Mouse (Mus musculus) thymus, adult 2 months (tissue): Measurements from ENCODE around the gene E330017A01Rik.

Experiments
- CTCF ChIP-seq: fragments of 200-500 bp; IDR thresholded peaks from 2 replicates; pipeline ENCODE4 v1.5.1; 2012; ENCODE audit warnings: mild to moderate bottlenecking, control low read depth, low read length, moderate library complexity, borderline replicate concordance; ENCODE audit not compliant: control insufficient read depth, poor library complexity, insufficient read depth; ENCODE audit errors: extremely low read depth
- POLR2A ChIP-seq: fragments of 200-500 bp; IDR thresholded peaks from 2 replicates; pipeline ENCODE4 v1.6.1; 2012; ENCODE audit warnings: mild to moderate bottlenecking, low read length, control low read depth, moderate library complexity; ENCODE audit not compliant: control insufficient read depth, poor library complexity, insufficient read depth; ENCODE audit errors: extremely low read depth

- no peak for TF ChIP-seq CTCF
- TF ChIP-seq POLR2A: no peak
These were observed 43.5 kb upstream of the E330017A01Rik start for GRCm38 (mm10) chr16:58682046-58682445.
